Mouse (Mus musculus) urinary bladder, postnatal 36 days (tissue): Measurements from ENCODE around the gene Smad1.

Source experiments
- DNase-seq, 2 experiments: peaks; one replicate each; pipeline ENCODE4 v3.0.0; 2022; ENCODE audit warnings: low spot score in 2 of 2, mixed read lengths in 1 of 2

Smad1 gene

DNA sequence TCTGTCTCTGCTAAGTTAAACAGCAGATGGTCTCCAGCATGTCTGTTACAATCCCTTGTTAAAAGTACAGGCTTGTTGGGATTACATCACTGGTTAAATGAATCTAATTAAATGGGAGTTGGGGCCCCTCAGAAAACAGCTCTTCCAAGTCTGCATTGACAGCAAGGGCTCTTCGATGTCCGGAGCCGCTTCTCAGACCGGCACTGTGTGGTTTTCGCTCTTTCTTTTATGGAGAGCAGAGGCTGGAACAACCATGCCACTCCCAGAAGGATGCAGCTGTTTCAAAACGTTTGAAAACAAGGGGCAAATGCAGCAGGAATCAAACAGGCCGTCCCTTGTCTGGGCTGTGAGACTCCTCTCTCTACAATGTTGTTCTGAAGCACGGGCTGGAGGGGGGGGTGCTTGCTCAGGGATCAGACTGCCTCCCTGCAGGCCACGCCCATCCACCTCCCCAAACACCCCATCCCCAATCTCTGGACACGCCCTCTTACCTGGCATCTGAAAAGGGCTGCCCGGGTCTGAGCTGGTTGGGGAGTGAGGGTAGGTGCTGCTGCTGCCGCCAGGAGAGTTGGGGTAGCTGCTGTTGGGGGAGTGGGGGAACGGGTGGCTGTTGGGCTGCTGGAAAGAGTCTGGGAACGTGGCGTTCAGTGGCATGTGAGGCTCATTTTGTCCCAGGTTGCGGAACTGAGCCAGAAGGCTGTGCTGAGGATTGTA, 43.4 kb downstream of the Smad1 start:
- DNase-seq = no peak

DNA sequence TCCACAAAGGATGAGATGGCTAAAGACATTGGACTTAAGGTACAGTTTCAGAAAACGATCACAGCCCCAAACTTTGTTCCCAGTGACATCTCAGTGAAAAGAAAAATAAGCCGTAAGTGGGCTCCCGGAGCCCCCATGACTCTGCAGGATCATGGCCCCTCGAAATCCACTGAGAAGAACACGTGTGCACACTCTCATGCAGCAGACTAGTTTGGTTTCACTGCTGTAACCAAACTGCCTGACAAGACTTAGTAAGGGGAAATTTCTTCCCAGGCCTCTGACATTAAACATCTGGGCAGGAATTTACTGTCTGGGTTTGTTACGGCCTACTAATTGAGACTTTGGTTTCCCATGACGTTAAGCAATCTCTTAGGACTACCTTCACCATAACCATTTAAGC, 45.3 kb downstream of the Smad1 start:
- no peak for DNase-seq

DNA sequence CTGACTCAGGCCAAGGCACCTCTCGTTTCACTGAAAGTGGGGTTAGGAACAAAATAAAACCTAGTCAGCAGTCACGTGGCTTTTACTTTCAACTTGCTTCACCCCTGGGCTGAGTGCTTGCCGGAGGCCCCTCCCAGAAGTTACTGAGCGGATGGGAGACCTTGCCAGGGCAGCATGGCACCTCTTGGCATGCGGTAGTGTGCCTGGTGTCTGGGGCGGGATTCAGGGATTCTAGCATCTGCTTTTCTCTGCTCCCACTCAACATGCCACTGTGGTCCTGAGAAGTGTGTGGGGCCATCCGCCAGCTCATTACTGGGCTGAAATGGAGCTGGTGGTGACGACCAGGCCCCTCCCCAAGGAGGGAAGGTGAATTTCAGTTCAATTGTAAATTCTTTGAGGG, 47.4 kb downstream of the Smad1 start:
- no peak for DNase-seq

DNA sequence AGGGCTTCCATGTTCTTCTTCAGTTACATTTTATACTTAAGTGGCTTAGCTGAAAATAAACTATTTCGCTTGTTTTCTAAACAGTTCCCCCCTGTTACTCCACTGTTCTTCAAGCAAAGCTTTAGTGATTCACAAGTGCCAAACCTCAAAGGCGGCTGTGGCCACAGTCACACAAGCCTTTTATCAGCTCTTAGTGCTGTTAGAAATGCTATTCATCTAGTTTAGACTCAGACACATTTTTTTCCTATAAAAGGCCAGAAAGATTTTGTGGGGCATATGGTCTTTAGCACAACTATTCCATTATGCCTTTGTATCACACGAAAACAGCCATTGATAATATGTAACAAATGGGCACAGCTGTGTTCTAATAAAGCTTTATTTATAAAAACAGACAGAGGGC, 48.5 kb downstream of the Smad1 start:
- DNase-seq = no peak

DNA sequence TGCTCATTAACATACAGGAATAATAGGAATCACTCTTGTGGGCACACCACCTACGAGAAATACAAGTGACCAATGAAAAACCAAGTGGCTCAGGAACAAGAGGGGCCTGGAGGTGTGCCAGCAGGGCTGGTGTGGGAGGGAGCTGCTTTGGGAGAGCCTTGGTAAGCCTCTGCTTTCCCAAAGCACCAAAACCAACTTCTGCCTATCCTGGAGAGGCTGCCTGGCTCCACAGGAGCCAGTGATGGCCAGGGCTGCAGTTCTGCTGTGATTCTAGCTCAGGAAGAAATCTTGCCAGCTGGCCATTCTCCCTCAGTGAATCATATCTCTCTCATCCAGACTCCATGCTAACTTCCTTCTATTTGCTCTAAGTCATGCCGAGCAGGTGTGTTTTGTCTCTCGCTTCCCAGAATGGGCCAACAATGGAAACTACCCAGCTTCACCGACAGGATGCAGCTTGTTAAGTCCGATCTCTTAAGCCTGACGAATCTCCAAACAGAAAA, 49.2 kb downstream of the Smad1 start:
- DNase-seq = peak; percentile 70 to 78

DNA sequence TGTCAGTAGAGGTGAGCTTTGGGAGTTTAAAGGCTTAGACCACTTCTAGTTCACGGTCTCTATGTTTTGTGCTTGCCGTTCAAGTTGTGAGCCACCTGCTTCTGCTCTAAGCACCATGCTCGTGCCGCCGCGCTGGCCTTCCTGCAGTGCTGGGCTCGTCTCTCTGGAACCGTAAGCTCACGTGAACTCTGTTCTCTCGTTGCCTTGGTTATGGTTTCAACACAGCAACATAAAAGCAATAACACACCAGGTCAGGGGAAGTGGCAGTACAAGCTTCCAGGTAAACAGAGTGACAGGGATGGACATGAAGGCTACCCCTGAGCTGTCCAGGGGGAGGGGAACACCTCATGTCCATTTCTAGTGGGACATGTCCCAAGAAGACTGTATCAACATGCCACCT, 52.9 kb downstream of the Smad1 start:
- DNase-seq = no peak

DNA sequence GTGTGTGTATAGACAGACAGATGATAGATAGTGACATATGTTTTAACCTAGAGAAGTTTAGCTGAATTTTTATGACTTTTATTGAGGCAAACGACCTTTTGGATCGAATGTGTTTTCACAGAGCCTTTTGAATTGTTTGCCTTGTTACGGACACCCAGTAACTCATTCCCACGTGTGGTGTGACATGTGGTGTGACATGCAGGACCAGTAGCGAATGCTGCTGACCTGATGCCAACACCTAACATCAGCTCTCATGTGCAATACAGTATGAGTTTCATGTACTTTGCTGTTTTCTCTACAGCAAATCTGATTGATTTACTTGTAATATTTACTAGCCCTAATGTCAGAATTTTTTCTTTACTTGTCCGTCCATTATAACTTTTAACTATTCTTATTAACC, 53.5 kb downstream of the Smad1 start:
- no peak for DNase-seq

DNA sequence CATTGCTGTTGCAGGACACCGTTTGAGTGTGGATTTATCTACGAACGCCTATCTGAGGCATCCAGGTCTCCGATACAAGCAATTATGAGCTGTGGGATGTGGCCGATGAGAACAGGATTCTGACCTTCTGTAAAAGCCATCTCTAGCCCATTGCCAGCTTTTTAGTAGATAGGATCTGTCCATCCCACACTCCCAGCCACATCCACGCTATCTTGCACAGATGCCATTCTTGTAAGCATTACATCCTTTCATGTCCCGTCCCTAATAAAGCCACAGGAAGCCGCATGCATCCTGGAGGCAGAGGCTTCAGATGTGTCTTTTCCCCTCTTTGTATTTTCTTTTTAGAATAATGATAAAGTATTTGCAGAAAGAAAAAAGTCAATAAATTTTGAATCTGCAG, 58.1 kb downstream of the Smad1 start:
- no peak for DNase-seq

DNA sequence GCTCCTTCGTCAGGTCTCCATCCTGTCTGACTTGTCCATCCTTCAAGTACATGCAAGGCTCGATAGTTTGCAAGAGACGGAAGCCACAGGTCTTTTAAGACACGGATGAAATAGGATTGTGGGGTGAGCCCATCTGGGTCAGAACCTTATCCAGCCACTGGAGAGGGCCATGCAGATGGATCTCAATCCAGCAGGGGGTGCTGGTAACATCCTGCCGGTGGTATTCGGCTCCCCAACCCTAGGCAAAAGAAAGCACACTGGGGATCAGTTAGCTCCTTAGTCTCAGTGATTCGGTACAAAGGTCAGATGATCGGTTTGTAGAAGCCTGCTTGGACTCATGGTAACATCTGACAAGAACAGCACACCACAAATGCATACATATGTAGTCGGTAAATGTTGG, 59.8 kb downstream of the Smad1 start:
- peak in 1 of 2 experiments; percentile 26 for DNase-seq

DNA sequence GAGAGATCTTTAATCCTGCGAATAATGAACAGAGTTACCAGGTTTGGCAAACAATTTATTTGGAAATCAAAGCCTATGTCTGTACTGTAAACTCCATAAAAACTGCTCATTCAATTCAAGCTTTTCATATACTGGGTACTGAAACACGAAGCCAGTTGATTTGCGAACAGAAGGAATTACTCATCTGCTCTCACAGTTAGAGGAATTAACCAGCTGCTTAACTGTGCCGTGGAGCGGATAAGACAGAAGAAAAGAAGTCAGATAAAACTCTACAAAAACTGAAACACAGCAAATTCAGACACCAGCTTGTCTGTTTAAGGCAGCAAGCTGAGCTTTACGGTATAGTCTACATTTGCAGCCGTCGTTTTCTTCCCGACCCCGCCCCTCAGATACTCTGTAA, 60.7 kb downstream of the Smad1 start:
- no peak for DNase-seq

DNA sequence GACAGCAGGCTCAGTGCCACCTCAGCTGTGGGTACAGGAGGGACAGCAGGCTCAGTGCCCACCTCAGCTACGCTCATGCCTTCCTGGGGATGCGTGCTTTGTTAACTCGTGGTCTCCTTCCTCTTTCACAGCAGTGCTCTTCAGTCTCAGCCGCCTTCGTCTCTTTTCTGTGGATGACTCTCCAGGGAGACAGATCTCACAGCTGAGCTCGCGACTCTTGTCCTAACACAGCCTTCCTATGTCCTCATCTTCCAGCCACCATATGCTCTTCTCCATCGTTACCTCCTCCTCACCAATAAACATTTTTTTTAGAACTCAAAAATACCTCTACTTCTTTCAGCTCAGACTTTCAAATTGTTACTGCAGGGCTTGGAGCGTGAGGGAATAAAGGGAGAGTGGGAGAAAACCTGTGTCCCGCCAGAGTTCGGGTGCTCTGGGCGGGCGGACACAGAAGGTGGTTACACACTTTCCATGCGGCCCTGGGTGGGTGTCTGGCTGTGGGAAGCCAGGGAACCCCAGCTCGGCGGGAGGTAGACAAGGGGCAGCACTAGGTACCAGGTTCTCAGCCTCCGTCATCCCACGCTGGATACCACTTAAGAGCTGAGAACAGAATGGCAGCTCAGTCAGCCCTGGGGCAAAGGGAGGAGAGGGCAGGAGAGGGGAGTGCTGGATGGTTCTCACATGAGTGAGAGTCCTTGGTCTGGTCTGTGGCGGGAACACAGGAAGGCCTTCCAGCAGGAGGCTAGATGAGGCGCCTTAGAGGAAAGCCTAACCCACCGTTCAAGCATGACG, 67.0 kb downstream of the Smad1 start:
- no peak for DNase-seq

DNA sequence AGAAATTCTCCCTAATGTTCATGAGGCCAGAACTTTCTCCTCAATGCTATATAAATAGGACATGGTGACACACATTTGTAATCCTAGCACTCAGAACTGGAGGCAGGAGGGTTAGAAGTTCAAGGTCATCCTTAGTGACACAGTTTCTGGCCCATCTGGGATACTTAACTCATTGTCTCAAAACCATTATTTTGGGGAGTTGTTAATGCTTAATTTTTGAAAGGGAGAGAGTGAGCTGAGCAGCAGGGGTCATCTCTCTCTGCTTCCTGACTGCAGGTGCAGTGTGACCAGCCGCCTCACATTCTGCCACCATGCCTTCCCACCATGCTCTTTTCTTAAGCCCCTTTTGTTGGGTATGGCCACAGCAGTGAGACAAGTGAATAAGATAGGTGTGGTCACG, 67.7 kb downstream of the Smad1 start:
- DNase-seq = no peak

DNA sequence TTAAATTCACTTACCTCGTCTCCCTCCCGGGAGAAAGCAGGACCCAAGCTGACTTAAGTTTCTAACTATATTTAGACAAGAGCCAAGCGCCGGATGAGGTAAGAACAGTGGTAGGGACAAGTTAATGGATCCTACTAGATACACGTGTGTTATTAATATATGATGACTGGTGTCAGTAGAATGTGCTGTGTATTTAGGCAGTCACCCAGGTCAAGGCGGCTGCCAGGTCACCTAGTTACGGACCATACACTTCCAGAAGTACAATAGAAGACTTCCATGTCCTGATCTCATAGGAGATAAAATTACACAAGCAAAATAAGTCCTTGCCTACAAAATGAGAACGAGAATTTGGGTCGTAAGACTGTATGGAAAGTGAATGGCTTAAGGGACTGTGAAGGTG, 68.3 kb downstream of the Smad1 start:
- no peak for DNase-seq

DNA sequence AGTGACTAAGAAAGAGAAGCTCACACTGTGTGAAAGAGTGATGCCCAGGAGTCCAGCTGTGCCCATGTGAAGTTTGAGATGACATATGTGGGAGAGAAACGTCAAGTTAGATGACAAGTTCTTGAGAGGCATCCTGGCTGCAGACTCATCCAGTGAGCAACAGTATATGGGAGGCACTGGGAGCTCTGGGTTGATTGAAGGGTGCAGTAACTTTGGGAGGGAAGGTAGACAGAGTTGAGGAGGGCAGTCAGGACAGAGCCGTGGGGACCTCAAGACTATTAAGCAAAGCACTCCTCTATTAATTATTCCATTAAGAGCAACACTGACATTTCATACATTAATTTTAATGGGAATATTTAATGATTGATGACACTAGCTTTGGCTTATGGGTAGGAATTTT, 69.6 kb downstream of the Smad1 start:
- DNase-seq = no peak

DNA sequence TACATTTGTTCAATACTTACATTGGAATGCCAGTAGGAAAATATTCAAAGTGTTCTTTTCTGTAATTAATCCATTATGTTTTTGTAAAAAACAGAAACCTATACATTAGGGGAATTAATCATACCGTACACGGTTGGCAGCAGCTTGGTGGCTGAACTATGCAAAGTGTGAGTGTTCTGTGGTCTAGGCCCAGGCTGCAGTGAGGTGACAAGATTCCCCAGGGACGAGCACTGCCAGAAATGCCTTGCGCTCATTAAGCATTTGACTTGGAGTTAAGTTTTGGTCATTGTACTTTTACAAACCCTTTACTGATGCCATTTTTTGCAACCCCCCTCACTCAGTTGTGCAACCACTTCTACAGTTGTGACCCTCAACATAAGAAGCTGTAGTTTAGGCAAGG, 70.1 kb downstream of the Smad1 start:
- DNase-seq = no peak

DNA sequence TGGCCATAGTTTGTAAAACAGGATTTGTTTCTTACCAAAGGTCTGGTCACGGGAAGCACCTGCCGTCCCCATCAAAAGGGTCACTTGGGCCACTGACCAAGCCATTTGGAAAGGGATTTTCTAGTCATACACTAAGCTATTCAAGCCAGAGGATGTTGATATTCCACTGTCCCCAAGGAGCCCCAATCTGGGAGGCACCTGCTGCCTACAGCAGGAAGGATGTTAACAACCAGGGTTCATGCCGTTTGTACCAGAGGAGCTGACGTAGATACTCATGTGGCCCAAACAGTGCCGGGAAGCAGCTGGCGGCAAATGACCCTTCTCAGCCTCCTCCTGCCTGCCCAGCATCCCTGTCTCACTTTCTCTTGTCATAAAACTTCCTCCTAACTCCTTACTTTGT, 73.8 kb downstream of the Smad1 start:
- DNase-seq = no peak

DNA sequence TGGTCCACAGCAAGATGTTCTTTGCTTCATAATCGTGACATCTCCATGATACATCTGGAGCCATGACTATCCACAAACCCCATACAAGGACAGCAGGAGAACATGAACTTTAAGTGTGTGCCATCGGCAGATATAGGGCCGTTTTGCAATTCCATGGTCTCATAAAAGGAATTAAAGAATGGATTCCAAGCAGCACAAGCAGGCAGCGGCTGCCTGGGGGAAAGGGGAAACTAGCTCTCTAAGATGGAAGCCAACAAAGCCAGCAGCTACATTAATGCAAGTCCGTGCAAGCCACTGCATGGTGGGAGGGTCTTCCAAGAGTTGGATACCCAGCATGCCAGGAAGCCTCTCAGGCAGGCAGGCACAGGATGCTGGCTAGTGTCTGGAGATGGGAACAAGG, 74.4 kb downstream of the Smad1 start:
- DNase-seq = no peak

DNA sequence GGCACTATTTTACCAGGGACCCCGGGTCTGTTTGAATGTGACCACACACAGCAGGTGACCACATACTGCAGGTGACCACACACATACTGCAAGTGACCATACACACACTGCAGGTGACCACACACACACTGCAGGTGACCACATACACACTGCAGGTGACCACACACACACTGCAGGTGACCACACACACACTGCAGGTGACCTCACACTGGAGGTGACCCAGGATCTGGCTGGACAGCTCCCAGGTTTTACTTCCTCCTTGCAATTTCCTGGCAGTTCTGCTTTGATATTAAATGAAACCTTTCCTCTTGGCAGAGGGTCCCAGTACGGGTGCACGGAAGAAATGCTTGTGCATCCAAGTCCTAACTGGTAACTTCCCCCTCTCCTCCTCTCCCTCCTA, 75.3 kb downstream of the Smad1 start:
- no peak for DNase-seq

DNA sequence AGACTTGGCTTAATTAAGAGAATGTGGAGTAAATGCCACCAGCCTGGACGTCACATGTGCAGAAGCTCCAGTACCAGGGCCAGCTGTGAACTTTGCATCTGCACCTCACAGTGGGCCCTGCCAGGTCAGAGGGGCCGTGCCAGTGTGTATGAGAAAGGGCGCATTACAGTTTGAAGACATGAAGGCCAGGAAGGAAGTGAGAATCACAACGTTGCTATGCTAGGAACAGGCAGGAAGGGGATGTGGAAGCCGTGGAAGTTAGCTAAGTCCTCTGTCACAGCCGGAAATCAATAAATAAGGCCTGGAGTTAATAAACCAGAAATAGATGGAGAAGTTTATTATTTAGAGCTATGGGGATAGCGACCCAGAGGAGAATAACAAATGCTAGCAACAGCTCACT, 76.2 kb downstream of the Smad1 start:
- DNase-seq = no peak

DNA sequence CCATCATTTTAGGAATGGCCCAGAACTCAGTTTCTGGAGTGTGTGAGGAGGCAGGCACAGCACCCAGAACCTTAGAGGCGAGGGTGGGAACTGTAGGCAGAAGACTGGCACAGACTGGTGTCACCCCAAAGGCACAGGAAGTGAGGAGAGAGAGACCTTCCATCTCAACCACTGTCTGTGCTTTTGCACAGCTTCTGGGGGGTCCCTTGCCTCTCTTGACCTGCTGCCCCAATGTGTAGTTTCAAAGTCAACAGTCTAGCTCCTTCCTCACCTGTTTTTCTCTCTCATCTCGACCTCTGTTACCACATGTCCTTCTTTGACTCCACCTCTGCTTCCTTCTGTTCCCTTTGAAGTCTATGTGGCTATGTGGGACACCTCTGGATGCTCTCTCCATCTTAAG, 88.5 kb downstream of the Smad1 start:
- no peak for DNase-seq

DNA sequence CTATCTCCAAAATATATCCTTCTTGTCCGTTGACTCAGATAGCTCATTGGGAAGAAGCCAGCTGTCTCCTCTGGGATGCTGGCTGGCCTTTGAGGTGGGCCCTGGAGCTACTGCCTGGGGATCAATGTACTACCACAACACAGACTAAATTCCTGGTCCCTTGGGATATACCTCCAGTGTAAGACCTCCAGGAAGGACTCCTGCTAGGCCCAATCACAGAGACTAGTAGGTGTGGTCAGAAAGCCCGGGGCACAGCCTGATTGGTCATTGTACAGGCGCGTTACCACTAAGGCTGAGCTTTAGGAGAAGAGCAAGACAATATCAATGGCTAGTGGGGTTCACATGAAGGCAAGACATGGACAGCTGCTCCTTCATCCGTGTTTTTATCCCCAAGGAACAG, 93.4 kb downstream of the Smad1 start:
- no peak for DNase-seq

DNA sequence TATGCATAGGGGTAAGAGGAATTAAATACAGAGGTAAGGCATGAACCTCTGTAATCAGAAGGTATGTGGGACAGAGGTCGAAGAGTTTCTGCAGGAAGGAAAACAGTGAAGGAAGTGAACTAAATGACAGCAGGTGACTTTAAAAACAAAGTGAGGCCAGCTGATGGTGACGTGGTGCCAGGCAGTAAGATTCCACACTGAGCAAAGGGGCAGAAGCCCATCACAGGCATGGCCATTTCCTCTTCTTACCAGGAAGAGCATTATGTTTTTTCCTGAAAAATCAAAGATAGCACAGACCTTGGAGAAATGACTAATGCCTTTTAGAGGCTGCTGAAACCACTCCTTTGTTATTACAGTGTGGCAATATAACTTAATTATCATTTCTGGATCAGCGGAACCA, 97.8 kb downstream of the Smad1 start:
- DNase-seq = peak in 1 of 2 experiments; percentile 26

DNA sequence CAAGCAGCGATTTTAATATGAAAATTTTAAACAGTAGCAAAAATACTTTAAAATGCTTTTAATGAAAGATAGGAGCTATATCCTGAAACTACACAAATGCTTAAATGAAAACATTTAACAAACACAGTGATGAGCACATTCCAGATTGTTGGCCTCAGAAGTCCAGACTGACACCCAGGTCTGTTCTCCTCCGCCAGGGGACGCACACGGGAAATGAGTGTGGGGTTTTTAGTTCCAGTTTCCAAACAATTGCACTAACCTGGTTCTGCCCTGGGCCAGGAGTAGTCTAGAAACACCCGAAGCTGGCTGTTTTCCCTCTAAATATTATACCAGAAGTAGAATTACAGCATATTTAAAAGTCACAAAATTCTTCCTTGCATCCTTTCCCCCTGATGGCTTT, 99.6 kb downstream of the Smad1 start:
- no peak for DNase-seq
